Mouse (Mus musculus) stomach, embryonic 15.5 days (tissue): ENCODE results near the gene Gm44511. TPM values are rescaled to one million over a fixed set of nuclear protein-coding genes. Genes with fewer than 3 reads are reported as not detected.

Experiments
- ATAC-seq: fragments of 200-750 bp; cut with Nextera tagmentation; 2 replicates; pipeline ENCODE4 v1.8.0; 2017; ENCODE audit warnings: low read depth, moderate number of reproducible peaks, moderate TSS enrichment; ENCODE audit not compliant: insufficient read depth, low FRiP score
- H3K27ac ChIP-seq: fragments of 300-500 bp; sonication (generic); 2 replicates; pipeline ENCODE4 v1.5.1; 2015; ENCODE audit warnings: mild to moderate bottlenecking, inconsistent platforms
- H3K27me3 ChIP-seq: fragments of 300-500 bp; sonication (generic); replicated peaks from 2 replicates; pipeline ENCODE4 v1.6.1; 2015; ENCODE audit warnings: inconsistent platforms
- H3K36me3 ChIP-seq: fragments of 300-500 bp; sonication (generic); 2 replicates; pipeline ENCODE4 v1.6.1; 2015; ENCODE audit warnings: inconsistent platforms
- H3K4me1 ChIP-seq: fragments of 300-500 bp; sonication (generic); 2 replicates; pipeline ENCODE4 v1.6.1; 2015; ENCODE audit warnings: inconsistent platforms
- H3K4me2 ChIP-seq: fragments of 300-500 bp; sonication (generic); 2 replicates; pipeline ENCODE4 v1.6.1; 2015; ENCODE audit warnings: mild to moderate bottlenecking, inconsistent platforms
- H3K4me3 ChIP-seq: fragments of 300-500 bp; sonication (generic); replicated peaks from 2 replicates; pipeline ENCODE4 v1.5.1; 2015; ENCODE audit warnings: inconsistent platforms
- H3K9ac ChIP-seq: fragments of 300-500 bp; sonication (generic); 2 replicates; pipeline ENCODE4 v1.6.1; 2015; ENCODE audit warnings: inconsistent platforms
- H3K9me3 ChIP-seq: fragments of 300-500 bp; sonication (generic); 2 replicates; pipeline ENCODE4 v1.6.1; 2016; ENCODE audit warnings: inconsistent platforms
- WGBS: fragments of 180-500 bp; shearing (Covaris S2); methylation state at CpG from one replicate; pipeline ENCODE4 v1.1.7; 2015; 5-methylcytosine and 5-hydroxymethylcytosine counted together
- polyA plus RNA-seq: library from polyadenylated mRNA; unstranded; fragments of >200 nt; fragmentation: Nextera tagmentation; extraction: Ambion mirVana; gene quantifications from 2 replicates; pipeline ENCODE4 v1.2.1, GENCODE M21; 2015

The Gm44511 gene
- polyA plus RNA-seq, 1 experiment from 2014 or later, result not detected

GRCm38 (mm10) chr6:128839266-128839771 is 13.2 kb upstream of the Gm44511 start:
- no peaks in the 10 kb centered on the region for H3K27me3 ChIP-seq

DNA sequence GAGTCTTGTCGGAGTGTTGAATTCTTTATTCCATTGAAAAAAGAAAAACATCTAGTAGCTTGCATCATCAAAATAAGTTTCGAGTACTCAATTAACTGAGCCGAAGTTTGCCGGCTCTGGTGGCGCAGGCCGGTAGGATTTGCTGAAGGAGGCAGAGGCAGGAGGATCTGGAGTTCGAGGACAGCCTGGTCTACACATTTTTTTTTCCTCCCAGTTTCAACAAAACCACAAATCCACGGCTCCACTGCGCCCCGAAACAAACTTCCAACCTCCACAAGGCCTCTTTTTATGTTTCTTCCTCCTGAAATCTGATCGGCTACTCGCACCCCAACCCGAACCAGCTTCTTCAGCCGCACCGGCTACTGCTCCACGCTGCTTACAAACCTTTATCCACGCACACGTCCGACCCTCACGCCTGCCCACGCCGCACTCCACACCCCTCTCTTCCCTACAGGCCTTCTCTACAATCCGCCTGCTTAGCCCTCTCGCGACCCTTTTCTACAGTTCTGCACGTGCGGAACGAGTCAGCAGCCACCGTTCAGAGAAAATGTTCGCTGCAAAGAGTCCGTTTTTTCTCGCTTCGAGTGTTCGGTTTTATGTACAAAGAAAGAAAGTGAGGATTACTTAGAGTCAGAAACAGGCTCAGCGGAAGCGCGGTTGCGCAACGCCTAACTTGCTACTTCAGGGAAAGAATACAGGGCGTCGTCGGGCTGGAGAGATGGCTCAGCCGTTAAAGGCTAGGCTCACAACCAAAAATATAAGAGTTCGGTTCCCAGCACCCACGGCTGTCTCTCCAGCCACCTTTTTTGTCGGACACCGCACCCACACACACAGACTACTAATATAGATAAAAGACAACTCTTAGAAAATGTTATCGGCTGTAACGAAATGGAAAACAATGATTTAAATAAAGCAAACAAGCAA is 12.5 kb upstream of the Gm44511 start:
- Histone ChIP-seq H3K4me3 (peak overlapping the region; percentile 63), H3K9ac (peak overlapping the region; percentile 52), H3K4me1 (peaks cover 17% of the 10 kb centered on the region), H3K9me3 (no peaks in the 10 kb centered on the region), H3K27ac (peak overlapping the region; percentile 95), H3K27me3 (no peaks in the 10 kb centered on the region), H3K36me3 (no peaks in the 10 kb centered on the region), H3K4me2 (peak overlapping the region; percentile 80)
- WGBS, result under 1% methylated on average over 49 of the region's 49 CpGs
- ATAC-seq, result peak; percentile 72

More at GRCm38 (mm10) chr6:128839266-128839771, 13.2 kb upstream of the Gm44511 start:
- H3K36me3 ChIP-seq, result no peaks in the 10 kb centered on the region
- WGBS, result under 1% methylated on average over 17 of the region's 17 CpGs
- H3K9ac ChIP-seq, result peak overlapping the region; percentile 26; the same call in 1 of the 2 replicates
- H3K27ac ChIP-seq, result peak overlapping the region; percentile 95
- H3K9me3 ChIP-seq, result no peaks in the 10 kb centered on the region
- peak overlapping the region; percentile 63 for H3K4me3 ChIP-seq
- peak; percentile 13; the same call in 1 of the 2 replicates for ATAC-seq
- peak overlapping the region; percentile 80 for H3K4me2 ChIP-seq
- peaks cover 20% of the 10 kb centered on the region for H3K4me1 ChIP-seq

DNA sequence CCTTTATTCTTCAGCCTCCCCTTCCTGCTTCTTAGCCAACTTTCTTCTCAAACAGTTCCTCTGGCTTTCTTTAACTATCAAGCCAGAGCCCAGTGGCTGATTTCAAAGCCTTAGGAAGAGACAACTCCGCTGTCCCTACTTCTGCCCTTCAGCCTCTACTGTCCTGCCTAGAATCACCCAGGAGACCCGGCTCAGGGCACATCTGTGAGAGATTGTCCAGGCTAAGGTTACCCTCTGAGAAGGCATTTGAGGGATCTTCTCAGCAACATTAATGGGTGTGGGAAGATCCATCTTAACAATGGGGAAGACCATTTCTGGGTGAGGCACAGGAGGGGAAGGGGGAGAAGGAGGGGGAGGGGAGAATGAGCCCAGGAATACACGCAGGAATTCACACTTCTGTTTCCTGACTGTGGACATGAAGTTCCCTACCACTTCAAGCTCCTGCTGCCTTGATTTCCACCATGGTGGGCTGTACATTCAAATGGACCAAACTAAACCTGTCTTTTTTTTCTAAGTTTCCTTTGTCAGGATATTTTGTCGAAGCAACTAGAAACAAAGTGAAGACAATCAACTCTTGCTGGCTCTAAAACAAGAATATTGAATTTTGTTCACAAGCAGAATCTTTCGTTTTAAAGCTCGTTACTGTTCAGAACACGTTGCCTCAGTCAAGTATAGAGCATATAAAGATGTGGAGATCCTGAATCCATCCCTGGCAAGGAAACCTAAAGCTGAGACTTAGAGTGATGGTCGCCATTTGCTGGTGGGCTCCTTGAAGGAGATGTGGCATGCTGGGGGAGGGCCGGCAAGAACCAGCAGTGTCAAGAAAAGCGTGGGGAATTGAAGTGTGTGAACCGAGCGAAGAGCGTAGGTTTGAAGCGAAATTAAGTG is 11.6 kb upstream of the Gm44511 start:
- Histone ChIP-seq H3K4me1 (peaks cover 17% of the 10 kb centered on the region), H3K9me3 (no peaks in the 10 kb centered on the region), H3K9ac (no peak overlapping the region; the same call in 1 of the 2 replicates), H3K4me2 (peak overlapping the region; percentile 80), H3K27ac (peak overlapping the region; percentile 85), H3K27me3 (no peaks in the 10 kb centered on the region), H3K36me3 (no peaks in the 10 kb centered on the region), H3K4me3 (peak overlapping the region; percentile 63)
- ATAC-seq, result no peak
- 3% methylated on average over 14 of the region's 14 CpGs for WGBS

GRCm38 (mm10) chr6:128836955-128837334 is 10.8 kb upstream of the Gm44511 start:
- peak overlapping the region; percentile 63; the same call in 1 of the 2 replicates for H3K4me3 ChIP-seq
- no peak for ATAC-seq
- H3K4me1 ChIP-seq, result peaks cover 14% of the 10 kb centered on the region
- H3K27me3 ChIP-seq, result no peaks in the 10 kb centered on the region
- H3K9me3 ChIP-seq, result no peaks in the 10 kb centered on the region
- H3K9ac ChIP-seq, result no peak overlapping the region
- 81% methylated on average over 6 of the region's 6 CpGs for WGBS
- peak overlapping the region; percentile 80 for H3K4me2 ChIP-seq
- no peaks in the 10 kb centered on the region for H3K36me3 ChIP-seq
- H3K27ac ChIP-seq, result peak overlapping the region; percentile 85; the same call in 1 of the 2 replicates

GRCm38 (mm10) chr6:128836191-128836954 is 10.3 kb upstream of the Gm44511 start:
- Histone ChIP-seq H3K36me3 (no peaks in the 10 kb centered on the region), H3K4me2 (no peak overlapping the region), H3K9ac (no peak overlapping the region), H3K9me3 (no peaks in the 10 kb centered on the region), H3K27me3 (no peaks in the 10 kb centered on the region), H3K4me3 (no peak overlapping the region), H3K27ac (no peak overlapping the region), H3K4me1 (peaks cover 9% of the 10 kb centered on the region)
- WGBS, result 69% methylated on average over 8 of the region's 8 CpGs
- no peak for ATAC-seq

- ATAC-seq, result no peak
- Histone ChIP-seq H3K9ac (no peak overlapping the region), H3K27me3 (no peaks in the 10 kb centered on the region), H3K4me1 (peaks cover 9% of the 10 kb centered on the region), H3K4me2 (no peak overlapping the region), H3K36me3 (no peaks in the 10 kb centered on the region), H3K4me3 (no peak overlapping the region), H3K27ac (no peak overlapping the region), H3K9me3 (no peaks in the 10 kb centered on the region)
- WGBS, result 62% methylated on average over 4 of the region's 4 CpGs
Measured at GRCm38 (mm10) chr6:128835571-128835970, 9.5 kb upstream of the Gm44511 start.

GRCm38 (mm10) chr6:128833046-128833445 is 6.9 kb upstream of the Gm44511 start:
- Histone ChIP-seq H3K27me3 (no peaks in the 10 kb centered on the region), H3K9me3 (no peaks in the 10 kb centered on the region), H3K36me3 (no peaks in the 10 kb centered on the region), H3K4me3 (no peak overlapping the region), H3K9ac (no peak overlapping the region), H3K4me2 (no peak overlapping the region), H3K27ac (no peak overlapping the region), H3K4me1 (0 out of 2 replicates have a peak, but pooled peaks cover 4% of the 10 kb centered on the region)
- no peak for ATAC-seq
- WGBS, result 86% methylated on average over 10 of the region's 10 CpGs

DNA sequence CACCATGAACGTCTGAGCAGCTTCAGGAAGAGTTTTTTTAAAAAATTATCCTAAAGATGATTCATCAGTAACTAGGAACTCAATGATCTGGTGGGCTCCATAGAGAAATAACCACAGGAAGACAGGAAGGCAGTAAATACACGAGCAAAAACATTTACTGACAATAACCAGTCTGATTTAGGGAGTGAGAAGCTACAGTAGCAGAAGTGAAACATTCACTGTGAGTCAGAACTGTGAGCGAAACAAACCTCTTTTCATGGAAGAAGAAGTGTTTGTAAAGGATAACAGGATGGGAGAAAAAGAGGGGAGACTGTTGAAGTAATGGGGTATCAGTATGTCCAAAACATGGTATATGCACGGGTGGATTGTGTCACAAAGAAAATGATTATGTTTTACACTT is 3.7 kb upstream of the Gm44511 start:
- 61% methylated on average over 4 of the region's 4 CpGs for WGBS
- no peak overlapping the region for H3K27ac ChIP-seq
- ATAC-seq, result no peak
- H3K4me1 ChIP-seq, result no peaks in the 10 kb centered on the region
- no peak overlapping the region for H3K9ac ChIP-seq
- no peaks in the 10 kb centered on the region for H3K27me3 ChIP-seq
- no peaks in the 10 kb centered on the region for H3K36me3 ChIP-seq
- no peak overlapping the region for H3K4me2 ChIP-seq
- H3K9me3 ChIP-seq, result no peaks in the 10 kb centered on the region
- no peak overlapping the region for H3K4me3 ChIP-seq

DNA sequence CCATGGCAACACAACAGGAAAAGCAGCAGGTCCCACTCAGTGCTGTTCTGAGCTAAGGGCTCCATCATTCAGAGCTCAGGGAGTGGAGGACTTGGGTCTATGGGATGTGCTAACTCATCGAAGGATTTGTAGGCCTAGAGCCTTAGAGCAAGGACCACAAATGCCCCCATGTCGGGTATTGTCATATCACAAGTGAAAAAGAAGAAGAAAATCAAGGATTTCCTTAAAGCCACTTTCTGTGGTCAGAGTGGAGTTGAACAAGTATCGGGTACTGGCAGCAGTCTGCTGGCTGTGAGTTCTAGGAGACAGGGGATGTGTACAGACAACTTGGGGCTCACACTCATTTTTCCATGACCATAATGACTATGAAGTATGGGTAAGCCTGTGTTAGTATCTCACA is 666 bp upstream of the Gm44511 start:
- Histone ChIP-seq H3K9me3 (no peaks in the 10 kb centered on the region), H3K4me3 (no peak overlapping the region), H3K4me2 (no peak overlapping the region), H3K9ac (no peak overlapping the region), H3K4me1 (no peaks in the 10 kb centered on the region), H3K27ac (no peak overlapping the region), H3K36me3 (no peaks in the 10 kb centered on the region), H3K27me3 (no peaks in the 10 kb centered on the region)
- no peak for ATAC-seq
- 81% methylated on average over 3 of the region's 3 CpGs for WGBS

- WGBS, result 77% methylated on average over 4 of the region's 4 CpGs
- Histone ChIP-seq H3K36me3 (no peaks in the 10 kb centered on the region), H3K4me1 (no peaks in the 10 kb centered on the region), H3K27ac (no peak overlapping the region), H3K4me2 (no peak overlapping the region), H3K27me3 (no peaks in the 10 kb centered on the region), H3K9me3 (no peaks in the 10 kb centered on the region), H3K9ac (no peak overlapping the region), H3K4me3 (no peak overlapping the region)
- ATAC-seq, result no peak
Measured at GRCm38 (mm10) chr6:128818083-128818802, 7.9 kb downstream of the Gm44511 start.

GRCm38 (mm10) chr6:128808532-128808931 is 17.6 kb downstream of the Gm44511 start:
- 87% methylated on average over 5 of the region's 5 CpGs for WGBS
- H3K9ac ChIP-seq, result no peak overlapping the region
- ATAC-seq, result no peak
- H3K27ac ChIP-seq, result no peak overlapping the region
- no peaks in the 10 kb centered on the region for H3K9me3 ChIP-seq
- no peaks in the 10 kb centered on the region for H3K36me3 ChIP-seq
- H3K27me3 ChIP-seq, result no peaks in the 10 kb centered on the region
- H3K4me3 ChIP-seq, result no peak overlapping the region
- H3K4me1 ChIP-seq, result no peaks in the 10 kb centered on the region
- no peak overlapping the region for H3K4me2 ChIP-seq
